Mouse (Mus musculus) lung, postnatal 0 days (tissue): Measurements from ENCODE around the gene Filip1l.

Experiments
- CTCF ChIP-seq: IDR thresholded peaks from 2 replicates; pipeline ENCODE4 v1.5.1; 2016; ENCODE audit warnings: antibody characterized with exemption, mild to moderate bottlenecking
- EP300 ChIP-seq: IDR thresholded peaks from 2 replicates; pipeline ENCODE4 v1.6.1; 2016; ENCODE audit warnings: antibody characterized with exemption, mild to moderate bottlenecking, control low read depth

DNA sequence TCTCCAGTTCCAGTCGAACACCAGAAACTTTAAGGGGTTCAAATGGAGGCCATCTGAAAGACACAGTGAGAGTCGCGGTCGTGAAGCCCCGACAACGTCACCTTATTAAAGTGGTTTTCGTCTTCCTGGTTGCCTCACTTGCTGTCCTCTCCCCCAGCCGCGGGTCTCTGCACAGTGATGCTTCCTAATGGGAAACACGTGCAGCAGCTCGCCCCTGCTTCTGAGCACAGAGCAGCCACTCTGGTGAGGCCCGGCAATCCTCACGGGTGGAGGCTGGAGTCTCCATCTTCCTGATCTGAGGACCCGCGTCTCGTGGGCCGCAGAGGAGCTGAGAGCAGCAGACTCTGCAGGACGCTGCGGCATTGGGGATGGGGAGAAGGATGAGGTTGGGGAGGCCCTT lies 49.2 kb upstream of the Filip1l start:
- TF ChIP-seq EP300 = no peak
- TF ChIP-seq CTCF = no peak
